Mouse (Mus musculus): ENCODE results near the gene 1700001C02Rik.

- no peak for TF ChIP-seq CTCF (IDR thresholded peaks at IDR 0.05; ENCODE audit: extremely low read depth, insufficient read depth, low read length)
- TF ChIP-seq POLR2A (IDR thresholded peaks at IDR 0.05; ENCODE audit: extremely low read depth, insufficient read depth, low read length): no peak
Observed at GRCm38 (mm10) chr5:30484591-30484990, 18.7 kb downstream of the 1700001C02Rik start.

Data from cortical plate, adult 2 months (tissue).